Mouse (Mus musculus) spleen, adult 2 months (tissue): ENCODE results near the gene Mettl24.

Source experiments
- CTCF ChIP-seq: fragments of 200-500 bp; IDR thresholded peaks from 2 replicates; pipeline ENCODE4 v1.5.1; 2011; ENCODE audit warnings: mild to moderate bottlenecking, inconsistent platforms; ENCODE audit not compliant: insufficient read depth, insufficient read length, insufficient replicate concordance; ENCODE audit errors: extremely low read depth
- POLR2A ChIP-seq: fragments of 200-500 bp; IDR thresholded peaks from 2 replicates; pipeline ENCODE4 v1.6.1; 2011; ENCODE audit warnings: low read depth, low read length, inconsistent platforms

GRCm38 (mm10) chr10:40711127-40711526 lies 28.0 kb downstream of the Mettl24 start:
- TF ChIP-seq POLR2A = no peak
- TF ChIP-seq CTCF = no peak
